Mouse (Mus musculus) heart, embryonic 15.5 days (tissue): Measurements from ENCODE around the gene Commd4. TPM values are rescaled to one million over a fixed set of nuclear protein-coding genes. Genes with fewer than 3 reads are reported as not detected.

ENCODE experiments used
- ATAC-seq: fragments of 200-750 bp; cut with Nextera tagmentation; replicated peaks from 2 replicates; pipeline ENCODE4 v1.8.0; 2017; ENCODE audit warnings: low read depth, moderate TSS enrichment; ENCODE audit not compliant: insufficient number of reproducible peaks, insufficient read depth, low FRiP score
- H3K27ac ChIP-seq: fragments of 300-500 bp; sonication (generic); 2 replicates; pipeline ENCODE4 v1.5.1; 2015; ENCODE audit warnings: mild to moderate bottlenecking, inconsistent platforms
- H3K27me3 ChIP-seq: fragments of 300-500 bp; sonication (generic); 2 replicates; pipeline ENCODE4 v1.6.1; 2015; ENCODE audit warnings: inconsistent platforms
- H3K36me3 ChIP-seq: fragments of 300-500 bp; sonication (generic); 2 replicates; pipeline ENCODE4 v1.6.1; 2015; ENCODE audit warnings: mild to moderate bottlenecking, inconsistent platforms
- H3K4me1 ChIP-seq: fragments of 300-500 bp; sonication (generic); replicated peaks from 2 replicates; pipeline ENCODE4 v1.6.1; 2015; ENCODE audit warnings: inconsistent platforms
- H3K4me2 ChIP-seq: fragments of 300-500 bp; sonication (generic); 2 replicates; pipeline ENCODE4 v1.6.1; 2015; ENCODE audit warnings: inconsistent platforms, mild to moderate bottlenecking, moderate library complexity
- H3K4me3 ChIP-seq: fragments of 300-500 bp; sonication (generic); 2 replicates; pipeline ENCODE4 v1.5.1; 2015; ENCODE audit warnings: mild to moderate bottlenecking, inconsistent platforms
- H3K9ac ChIP-seq: fragments of 300-500 bp; sonication (generic); 2 replicates; pipeline ENCODE4 v1.6.1; 2015; ENCODE audit warnings: mild to moderate bottlenecking, inconsistent platforms
- H3K9me3 ChIP-seq: fragments of 300-500 bp; sonication (generic); replicated peaks from 2 replicates; pipeline ENCODE4 v1.6.1; 2016; ENCODE audit warnings: inconsistent platforms
- WGBS: fragments of 180-500 bp; shearing (Covaris S2); methylation state at CpG from one replicate; pipeline ENCODE4 v1.1.7; 2015; ENCODE audit warnings: mixed read lengths; 5-methylcytosine and 5-hydroxymethylcytosine counted together
- polyA plus RNA-seq: library from polyadenylated mRNA; unstranded; fragments of >200 nt; fragmentation: Nextera tagmentation; extraction: Ambion mirVana; gene quantifications from 2 replicates; pipeline ENCODE4 v1.2.1, GENCODE M21; 2015

Commd4 gene
- polyA plus RNA-seq, 1 experiment from 2014 or later = 57.7 TPM

GRCm38 (mm10) chr9:57141417-57142353, 16.4 kb downstream of the Commd4 start:
- Histone ChIP-seq H3K4me3 (no peak overlapping the region), H3K9me3 (no peaks in the 10 kb centered on the region), H3K9ac (no peak overlapping the region), H3K27ac (peak overlapping the region; percentile 45; the same call in 1 of the 2 replicates), H3K4me2 (no peak overlapping the region), H3K27me3 (no peaks in the 10 kb centered on the region), H3K4me1 (peaks cover 5% of the 10 kb centered on the region), H3K36me3 (peaks cover 53% of the 10 kb centered on the region)
- 80% methylated on average over 17 of the region's 17 CpGs for WGBS
- ATAC-seq = no peak

GRCm38 (mm10) chr9:57139571-57139970, 18.6 kb downstream of the Commd4 start:
- H3K36me3 ChIP-seq = peaks cover 60% of the 10 kb centered on the region
- H3K9me3 ChIP-seq = no peaks in the 10 kb centered on the region
- no peak for ATAC-seq
- peaks cover 5% of the 10 kb centered on the region for H3K4me1 ChIP-seq
- H3K27ac ChIP-seq = no peak overlapping the region
- no peak overlapping the region for H3K9ac ChIP-seq
- no peak overlapping the region for H3K4me2 ChIP-seq
- H3K27me3 ChIP-seq = no peaks in the 10 kb centered on the region
- 85% methylated on average over 5 of the region's 5 CpGs for WGBS
- no peak overlapping the region for H3K4me3 ChIP-seq

- peaks cover 60% of the 10 kb centered on the region for H3K36me3 ChIP-seq
- ATAC-seq = no peak
Measured at GRCm38 (mm10) chr9:57139110-57139509, 19.0 kb downstream of the Commd4 start.

GRCm38 (mm10) chr9:57138507-57138906, 19.6 kb downstream of the Commd4 start:
- Histone ChIP-seq H3K4me2 (no peak overlapping the region), H3K4me3 (no peak overlapping the region), H3K9me3 (no peaks in the 10 kb centered on the region), H3K27me3 (no peaks in the 10 kb centered on the region), H3K27ac (no peak overlapping the region), H3K36me3 (peaks cover 60% of the 10 kb centered on the region), H3K9ac (no peak overlapping the region), H3K4me1 (peaks cover 5% of the 10 kb centered on the region)
- WGBS = 90% methylated on average over 6 of the region's 6 CpGs
- no peak for ATAC-seq

More at GRCm38 (mm10) chr9:57139110-57139509, 19.0 kb downstream of the Commd4 start:
- 88% methylated on average over 9 of the region's 9 CpGs for WGBS
- H3K4me2 ChIP-seq = no peak overlapping the region
- H3K4me1 ChIP-seq = peaks cover 5% of the 10 kb centered on the region
- no peak overlapping the region for H3K9ac ChIP-seq
- H3K4me3 ChIP-seq = no peak overlapping the region
- H3K27ac ChIP-seq = no peak overlapping the region
- no peaks in the 10 kb centered on the region for H3K9me3 ChIP-seq
- H3K27me3 ChIP-seq = no peaks in the 10 kb centered on the region

GRCm38 (mm10) chr9:57137777-57138176, 20.4 kb downstream of the Commd4 start:
- Histone ChIP-seq H3K9me3 (no peaks in the 10 kb centered on the region), H3K9ac (no peak overlapping the region), H3K4me3 (no peak overlapping the region), H3K4me2 (no peak overlapping the region), H3K4me1 (peaks cover 5% of the 10 kb centered on the region), H3K36me3 (peaks cover 60% of the 10 kb centered on the region), H3K27ac (no peak overlapping the region), H3K27me3 (no peaks in the 10 kb centered on the region)
- no peak for ATAC-seq
- WGBS = 88% methylated on average over 9 of the region's 9 CpGs

GRCm38 (mm10) chr9:57137246-57137645, 20.9 kb downstream of the Commd4 start:
- Histone ChIP-seq H3K9ac (no peak overlapping the region), H3K36me3 (peaks cover 60% of the 10 kb centered on the region)

GRCm38 (mm10) chr9:57130577-57131433, 27.3 kb downstream of the Commd4 start, which contains the start of gene Man2c1:
TSS of gene Man2c1 (plus strand) at chr9:57130690.
- WGBS = under 1% methylated on average over 58 of the region's 58 CpGs
- H3K36me3 ChIP-seq = peaks cover 31% of the 10 kb centered on the region

More at GRCm38 (mm10) chr9:57137246-57137645, 20.9 kb downstream of the Commd4 start:
- 84% methylated on average over 6 of the region's 6 CpGs for WGBS
- no peak for ATAC-seq
- H3K4me1 ChIP-seq = peaks cover 2% of the 10 kb centered on the region
- no peak overlapping the region for H3K27ac ChIP-seq
- H3K4me3 ChIP-seq = no peak overlapping the region
- H3K4me2 ChIP-seq = no peak overlapping the region
- no peaks in the 10 kb centered on the region for H3K27me3 ChIP-seq
- no peaks in the 10 kb centered on the region for H3K9me3 ChIP-seq

GRCm38 (mm10) chr9:57129641-57130040, 28.5 kb downstream of the Commd4 start:
- Histone ChIP-seq H3K9me3 (no peaks in the 10 kb centered on the region), H3K27ac (no peak overlapping the region)

More at GRCm38 (mm10) chr9:57130577-57131433, 27.3 kb downstream of the Commd4 start, which contains the start of gene Man2c1:
- Histone ChIP-seq H3K4me2 (peak within 1 kb of the TSS; percentile 85), H3K9ac (peak within 1 kb of the TSS; percentile 79), H3K4me1 (peaks cover 16% of the 10 kb centered on the region), H3K4me3 (peak within 1 kb of the TSS; percentile 74), H3K27ac (peak within 1 kb of the TSS; percentile 98), H3K27me3 (no peaks in the 10 kb centered on the region), H3K9me3 (no peaks in the 10 kb centered on the region)
- peak; percentile 92 for ATAC-seq

GRCm38 (mm10) chr9:57117261-57117755, 40.8 kb downstream of the Commd4 start:
- no peak overlapping the region for H3K27ac ChIP-seq
- H3K4me2 ChIP-seq = no peak overlapping the region
- no peak overlapping the region for H3K4me3 ChIP-seq
- H3K4me1 ChIP-seq = no peaks in the 10 kb centered on the region
- peaks cover 84% of the 10 kb centered on the region for H3K36me3 ChIP-seq
- no peak for ATAC-seq
- H3K27me3 ChIP-seq = no peaks in the 10 kb centered on the region
- H3K9ac ChIP-seq = no peak overlapping the region
- WGBS = 91% methylated on average over 13 of the region's 13 CpGs
- H3K9me3 ChIP-seq = no peaks in the 10 kb centered on the region

More at GRCm38 (mm10) chr9:57129641-57130040, 28.5 kb downstream of the Commd4 start:
- Histone ChIP-seq H3K27me3 (no peaks in the 10 kb centered on the region), H3K9ac (peak overlapping the region; percentile 79; the same call in 1 of the 2 replicates), H3K4me3 (peak overlapping the region; percentile 74), H3K4me2 (peak overlapping the region; percentile 85), H3K36me3 (peaks cover 37% of the 10 kb centered on the region), H3K4me1 (peaks cover 16% of the 10 kb centered on the region)
- ATAC-seq = no peak
